Mouse (Mus musculus) limb, embryonic 14.5 days (tissue): Measurements from ENCODE around the gene Wfdc1. TPM values are rescaled to one million over a fixed set of nuclear protein-coding genes. Genes with fewer than 3 reads are reported as not detected.
A peak's percentile ranks its signal among the peaks of the same experiment; 100 is the strongest.

Source experiments
- ATAC-seq: fragments of 200-750 bp; cut with Nextera tagmentation; 2 replicates; pipeline ENCODE4 v1.8.0; 2017; ENCODE audit warnings: low read depth, moderate number of reproducible peaks, moderate TSS enrichment; ENCODE audit not compliant: low FRiP score
- DNase-seq: peaks from one replicate; pipeline ENCODE4 v3.0.0-alpha.2; 2015; ENCODE audit warnings: low spot score
- H3K27ac ChIP-seq: fragments of 300-500 bp; sonication (generic); replicated peaks from 2 replicates; pipeline ENCODE4 v1.5.1; 2014; ENCODE audit warnings: low read depth, mild to moderate bottlenecking, low read length, moderate library complexity, mixed read lengths
- H3K27me3 ChIP-seq: fragments of 300-500 bp; sonication (generic); 2 replicates; pipeline ENCODE4 v1.6.1; 2014; ENCODE audit warnings: low read length, mixed read lengths; ENCODE audit not compliant: control insufficient read depth, insufficient read depth
- H3K36me3 ChIP-seq: fragments of 300-500 bp; sonication (generic); 2 replicates; pipeline ENCODE4 v1.6.1; 2014; ENCODE audit warnings: mild to moderate bottlenecking, low read length, moderate library complexity, mixed read lengths; ENCODE audit not compliant: control insufficient read depth, insufficient read depth
- H3K4me1 ChIP-seq: fragments of 300-500 bp; sonication (generic); 2 replicates; pipeline ENCODE4 v1.6.1; 2014; ENCODE audit warnings: antibody characterized with exemption, low read length, mixed read lengths; ENCODE audit not compliant: control insufficient read depth, insufficient read depth
- H3K4me2 ChIP-seq: fragments of 300-500 bp; sonication (generic); replicated peaks from 2 replicates; pipeline ENCODE4 v1.6.1; 2014; ENCODE audit warnings: low read depth, mild to moderate bottlenecking, low read length, moderate library complexity; ENCODE audit not compliant: severe bottlenecking
- H3K4me3 ChIP-seq: fragments of 300-500 bp; sonication (generic); replicated peaks from 2 replicates; pipeline ENCODE4 v1.5.1; 2014; ENCODE audit warnings: low read length
- H3K9ac ChIP-seq: fragments of 300-500 bp; sonication (generic); 2 replicates; pipeline ENCODE4 v1.6.1; 2014; ENCODE audit warnings: mild to moderate bottlenecking, low read depth, low read length, moderate library complexity; ENCODE audit not compliant: severe bottlenecking
- H3K9me3 ChIP-seq: fragments of 300-500 bp; sonication (generic); 2 replicates; pipeline ENCODE4 v1.6.1; 2016; ENCODE audit warnings: low read length; ENCODE audit not compliant: control insufficient read depth
- POLR2A ChIP-seq: fragments of 200-500 bp; IDR thresholded peaks from 2 replicates; pipeline ENCODE4 v1.8.0; 2012; ENCODE audit warnings: inconsistent platforms, mild to moderate bottlenecking, moderate library complexity, borderline replicate concordance; ENCODE audit not compliant: insufficient read depth, insufficient read length; ENCODE audit errors: extremely low read depth
- WGBS: fragments of 180-500 bp; shearing (Covaris S2); extraction: QIAGEN DNeasy Blood & Tissue Kit; methylation state at CpG from one replicate; pipeline ENCODE4 v1.1.7; 2014; 5-methylcytosine and 5-hydroxymethylcytosine counted together
- polyA plus RNA-seq, 2 experiments: library from polyadenylated mRNA; depleted of rRNA in 1 of 2; stranded (reverse) in 1 of 2; unstranded in 1 of 2; fragments of >200 nt; fragmentation: Nextera tagmentation in 1 of 2; extraction: Ambion mirVana in 1 of 2; gene quantifications; 2 replicates each; pipeline versions ENCODE4 v1.2.1 to v1.2.3; 2012 to 2014

The Wfdc1 gene
- polyA plus RNA-seq, 2 experiments, result 0.80 to 0.91 TPM

GRCm38 (mm10) chr8:119676389-119676788 lies 10.2 kb downstream of the Wfdc1 start:
- H3K27ac ChIP-seq, result no peak overlapping the region
- H3K27me3 ChIP-seq, result no peaks in the 10 kb centered on the region
- TF ChIP-seq POLR2A, result no peak
- no peaks in the 10 kb centered on the region for H3K9me3 ChIP-seq
- H3K4me1 ChIP-seq, result peaks cover 3% of the 10 kb centered on the region; the same call in 1 of the 2 replicates
- H3K4me2 ChIP-seq, result no peak overlapping the region
- DNase-seq (peak; percentile 89), ATAC-seq (peak; percentile 51; the same call in 1 of the 2 replicates)
- 15% methylated on average over 8 of the region's 8 CpGs for WGBS
- H3K9ac ChIP-seq, result no peak overlapping the region
- no peaks in the 10 kb centered on the region for H3K36me3 ChIP-seq
- no peak overlapping the region for H3K4me3 ChIP-seq

DNA sequence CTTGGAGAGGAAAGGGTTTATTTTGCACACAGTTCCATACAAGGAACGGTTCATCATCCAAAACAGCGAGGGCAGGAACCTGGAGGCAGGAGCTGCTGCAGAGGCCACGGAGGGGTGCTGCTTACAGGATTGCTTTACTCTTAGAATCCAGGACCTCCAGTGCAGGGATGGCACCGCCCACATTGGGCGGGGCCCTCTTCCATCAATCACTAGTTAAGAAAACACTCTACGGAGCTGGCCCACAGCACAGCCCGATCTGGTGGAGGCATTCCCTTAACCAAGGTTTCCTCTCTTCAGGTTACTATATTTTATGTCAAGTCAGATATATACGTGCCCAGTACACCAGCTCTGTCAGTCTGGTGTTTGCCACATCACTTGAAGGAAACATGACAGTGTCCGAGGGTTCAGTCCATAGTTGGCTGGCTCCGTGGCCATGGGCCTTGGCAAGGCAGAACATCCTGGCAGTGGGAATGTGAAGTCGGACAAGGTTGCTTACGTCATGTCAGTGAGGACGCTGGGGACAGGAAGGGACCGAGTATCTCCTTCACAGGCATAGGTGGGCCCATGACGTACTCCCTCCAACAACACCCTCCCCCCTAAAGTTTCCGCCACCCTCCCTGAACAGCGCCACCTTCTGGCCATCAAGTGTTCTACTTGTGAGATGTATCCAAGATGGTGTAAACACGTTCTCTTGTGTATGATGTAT lies 12.1 kb downstream of the Wfdc1 start:
- Histone ChIP-seq H3K4me2 (peak overlapping the region; percentile 25; the same call in 1 of the 2 replicates), H3K27me3 (no peaks in the 10 kb centered on the region), H3K4me3 (0 out of 2 replicates have a peak overlapping the region, but pooled peaks have one; percentile 1), H3K4me1 (peaks cover 3% of the 10 kb centered on the region; the same call in 1 of the 2 replicates), H3K9me3 (no peaks in the 10 kb centered on the region), H3K9ac (no peak overlapping the region), H3K27ac (no peak overlapping the region), H3K36me3 (no peaks in the 10 kb centered on the region)
- ATAC-seq (0 out of 2 replicates have a peak, but pooled peaks have one; percentile 20), DNase-seq (peak; percentile 70)
- TF ChIP-seq POLR2A, result no peak
- 7% methylated on average over 18 of the region's 18 CpGs for WGBS

DNA sequence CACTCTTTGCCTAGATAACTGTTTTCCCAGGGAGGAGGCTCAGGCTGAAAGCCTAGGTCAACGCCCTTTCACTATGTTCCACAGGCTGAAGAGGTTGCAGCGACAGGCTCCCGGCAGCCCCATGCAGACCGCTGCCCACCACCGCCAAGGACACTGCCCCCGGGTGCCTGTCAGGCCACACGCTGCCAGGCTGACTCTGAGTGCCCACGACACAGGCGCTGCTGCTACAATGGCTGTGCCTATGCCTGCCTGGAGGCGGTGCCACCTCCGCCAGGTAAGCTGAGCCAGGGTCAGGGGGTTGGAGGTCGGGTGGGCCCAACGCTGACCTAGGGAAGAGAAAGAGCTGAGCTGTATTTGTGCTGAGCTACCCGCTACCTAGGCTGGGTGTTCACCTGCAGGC lies 13.0 kb downstream of the Wfdc1 start:
- no peak for TF ChIP-seq POLR2A
- H3K4me2 ChIP-seq, result no peak overlapping the region
- H3K9me3 ChIP-seq, result no peaks in the 10 kb centered on the region
- H3K9ac ChIP-seq, result no peak overlapping the region
- DNase-seq (no peak), ATAC-seq (no peak)
- peaks cover 3% of the 10 kb centered on the region; the same call in 1 of the 2 replicates for H3K4me1 ChIP-seq
- H3K27ac ChIP-seq, result no peak overlapping the region
- H3K36me3 ChIP-seq, result no peaks in the 10 kb centered on the region
- H3K27me3 ChIP-seq, result no peaks in the 10 kb centered on the region
- 74% methylated on average over 14 of the region's 14 CpGs for WGBS
- no peak overlapping the region for H3K4me3 ChIP-seq

- no peak overlapping the region for H3K4me2 ChIP-seq
- no peaks in the 10 kb centered on the region for H3K27me3 ChIP-seq
- no peaks in the 10 kb centered on the region for H3K4me1 ChIP-seq
- no peaks in the 10 kb centered on the region for H3K36me3 ChIP-seq
- WGBS, result 65% methylated on average over 6 of the region's 6 CpGs
- no peak overlapping the region for H3K9ac ChIP-seq
- TF ChIP-seq POLR2A, result no peak
- DNase-seq (no peak), ATAC-seq (no peak)
- H3K4me3 ChIP-seq, result no peak overlapping the region
- H3K27ac ChIP-seq, result no peak overlapping the region
- H3K9me3 ChIP-seq, result no peaks in the 10 kb centered on the region
Observed at GRCm38 (mm10) chr8:119690602-119691001, 24.4 kb downstream of the Wfdc1 start.

GRCm38 (mm10) chr8:119691989-119692388 lies 25.8 kb downstream of the Wfdc1 start:
- Histone ChIP-seq H3K36me3 (no peaks in the 10 kb centered on the region), H3K9me3 (no peaks in the 10 kb centered on the region), H3K9ac (no peak overlapping the region), H3K4me3 (no peak overlapping the region), H3K4me2 (no peak overlapping the region), H3K4me1 (no peaks in the 10 kb centered on the region), H3K27me3 (no peaks in the 10 kb centered on the region), H3K27ac (no peak overlapping the region)
- no peak for ATAC-seq
- no peak for DNase-seq
- WGBS, result 78% methylated on average over 4 of the region's 4 CpGs
- no peak for TF ChIP-seq POLR2A
